Mouse (Mus musculus): ENCODE results near the gene B3gnt4. TPM values are rescaled to one million over a fixed set of nuclear protein-coding genes. Genes with fewer than 3 reads are reported as not detected.
"Not testable (repeated sequence)": the region's sequence is repeated elsewhere in the genome, so short reads cannot be mapped to it uniquely, and the experiment has no call there.

Gene B3gnt4
- polyA plus RNA-seq (2017; shearing (Covaris generic)), result 1 to 10 TPM in 1 of 2 experiments, not detected in 1; 1.4 TPM

DNA sequence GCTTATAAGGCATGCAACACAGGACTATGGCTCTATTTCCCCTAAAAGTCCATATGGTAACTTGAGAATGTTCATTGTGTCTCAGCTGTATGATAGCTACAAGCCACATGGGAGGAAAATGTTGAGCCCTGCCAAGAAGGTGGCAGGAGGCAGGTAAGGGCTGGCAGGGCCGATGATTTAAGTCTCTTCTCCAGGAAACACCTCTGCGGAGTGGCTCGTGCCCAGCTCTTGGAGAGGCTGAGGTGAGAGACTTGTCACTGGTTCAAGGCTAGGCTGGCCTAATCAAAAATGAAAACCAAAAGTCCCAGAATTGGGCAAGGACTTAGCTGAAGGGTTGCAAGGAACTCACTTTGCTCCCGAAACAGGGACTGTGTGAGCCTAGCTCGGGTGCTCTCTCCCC is at the start of gene B3gnt4:
Gene B3gnt4, plus strand, starts transcription at position 301 of the 400 bp plus-strand sequence.
- ATAC-seq, result no peak

- no peak for ATAC-seq
These were observed 48.8 kb upstream of the B3gnt4 start for GRCm38 (mm10) chr5:123461420-123461819.

DNA sequence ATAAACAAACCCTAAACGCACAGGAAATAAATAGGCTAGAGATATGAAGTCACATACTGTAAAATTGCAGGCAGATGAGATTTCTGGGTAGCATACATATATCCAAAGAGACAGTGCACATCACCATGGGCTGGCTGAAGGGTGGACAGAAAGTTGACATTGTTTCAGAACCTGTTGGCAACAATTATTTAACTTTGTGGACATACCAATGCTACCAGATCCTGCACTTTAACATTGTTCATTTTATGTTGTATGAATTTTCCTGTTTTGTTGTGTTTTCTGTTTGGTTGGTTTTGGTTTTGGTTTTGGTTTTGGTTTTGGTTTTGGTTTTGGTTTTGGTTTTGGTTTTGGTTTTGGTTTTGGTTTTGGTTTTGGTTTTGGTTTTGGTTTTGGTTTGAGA is 45.6 kb upstream of the B3gnt4 start:
- no peak for ATAC-seq

DNA sequence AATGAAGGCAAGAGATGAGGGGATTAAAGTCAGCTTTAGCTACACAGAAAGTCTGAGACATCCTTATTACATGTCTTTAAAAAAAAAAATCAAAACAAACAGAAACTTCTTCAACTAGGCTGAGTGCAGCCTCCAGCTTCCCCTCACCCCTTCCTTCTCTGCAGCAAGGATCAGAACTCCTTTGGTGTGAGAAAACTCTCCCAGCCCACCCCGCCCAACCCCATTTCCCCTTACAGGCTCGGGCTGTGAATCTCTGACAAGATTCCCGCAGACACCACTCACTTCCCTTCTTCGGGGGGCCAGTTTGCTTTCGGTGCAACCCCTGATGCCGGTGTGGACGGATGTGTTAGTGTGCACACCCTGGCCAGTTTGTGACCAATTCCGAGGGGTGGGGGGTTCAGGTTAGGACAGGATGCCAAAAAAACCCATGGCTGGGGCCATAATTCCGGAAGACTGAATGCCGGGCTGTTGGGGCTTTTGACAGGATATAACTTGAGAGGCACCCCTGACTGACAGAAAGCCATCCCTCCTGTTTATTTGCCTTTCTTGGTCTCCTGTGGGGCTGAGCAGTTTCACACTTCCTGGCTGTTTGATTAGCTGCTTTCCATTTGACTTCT is 39.4 kb upstream of the B3gnt4 start:
- ATAC-seq, result peak; percentile 92

DNA sequence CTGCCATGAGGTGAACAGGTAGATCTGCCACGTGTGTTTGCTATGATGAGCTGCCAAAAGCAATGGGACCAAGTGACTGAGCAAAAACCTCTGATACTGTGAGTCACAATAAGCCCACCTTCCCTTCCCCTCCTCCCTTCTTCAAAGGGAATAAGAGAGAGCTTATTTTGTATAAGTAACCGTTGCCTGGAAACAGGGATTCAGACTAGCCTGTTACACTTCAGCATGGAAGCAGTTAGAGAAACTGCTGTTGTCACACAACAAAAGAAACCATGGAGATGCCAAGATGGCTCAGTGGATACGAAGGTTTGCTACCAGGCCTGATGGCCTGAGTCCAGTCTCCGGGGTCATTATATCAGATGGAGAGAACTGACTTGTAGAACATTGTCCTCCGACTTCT is 36.4 kb upstream of the B3gnt4 start:
- ATAC-seq, result no peak

- ATAC-seq, result no peak
These were observed 22.4 kb upstream of the B3gnt4 start for GRCm38 (mm10) chr5:123487659-123488395.

DNA sequence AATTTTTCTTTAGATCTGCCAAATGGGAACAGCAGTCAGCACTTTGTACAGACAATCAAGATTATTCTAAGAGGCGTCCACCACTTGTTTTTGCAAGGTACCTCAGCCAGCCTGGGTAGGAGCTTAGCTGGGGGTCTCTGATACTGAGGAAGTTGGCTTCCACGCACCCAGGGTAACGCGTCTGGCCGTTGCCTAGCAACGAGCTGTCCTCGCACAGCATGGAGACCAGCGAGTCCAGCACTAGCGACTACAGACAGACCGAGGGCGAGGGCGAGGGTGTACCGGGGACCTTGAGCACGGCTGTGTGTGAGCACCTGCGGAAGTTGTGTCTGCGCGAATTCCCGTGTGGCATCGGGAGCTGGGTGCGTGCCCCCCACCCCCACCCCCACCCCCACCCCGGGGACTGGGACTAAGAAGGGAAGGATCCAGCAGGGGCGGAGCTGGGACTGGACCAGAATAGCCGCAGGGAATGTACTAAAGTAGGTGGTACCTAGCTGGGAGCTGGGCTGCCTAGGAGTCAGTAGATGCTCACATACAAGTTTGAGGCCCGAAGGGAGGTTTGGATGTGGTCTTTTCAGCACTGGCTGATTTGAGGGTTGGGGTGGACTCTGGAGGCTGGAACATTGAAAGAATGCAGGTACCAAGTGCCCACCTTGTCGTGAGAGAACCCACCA is 21.0 kb upstream of the B3gnt4 start, which contains the start of the genes Lrrc43 and Il31:
Gene Lrrc43, plus strand, starts transcription at position 194 of the 674 bp plus-strand sequence.
Gene Il31, minus strand, starts transcription at position 378 of the 674 bp plus-strand sequence.
- no peak for ATAC-seq

GRCm38 (mm10) chr5:123489935-123490334 is 20.3 kb upstream of the B3gnt4 start:
- no peak for ATAC-seq

DNA sequence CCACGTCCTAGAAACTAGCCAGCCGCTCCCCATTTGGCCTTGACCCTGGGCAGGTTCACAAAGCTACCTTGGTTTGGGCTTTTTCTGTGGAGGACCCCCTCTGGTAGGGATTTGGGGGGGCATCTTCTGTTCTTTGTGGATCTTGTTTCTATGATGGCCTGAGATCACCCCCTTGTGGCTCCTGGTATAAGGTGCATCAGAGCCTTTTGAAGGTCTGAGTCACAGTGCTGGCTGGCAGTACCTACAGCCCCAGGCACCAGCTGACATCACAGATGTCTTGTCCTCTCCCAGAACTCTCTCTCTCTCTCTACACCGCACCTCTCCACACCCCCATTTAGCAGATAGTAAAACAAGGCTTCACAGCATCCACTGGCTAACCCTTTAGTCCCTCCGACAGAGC is 10.5 kb upstream of the B3gnt4 start:
- ATAC-seq, result peak; percentile 30

DNA sequence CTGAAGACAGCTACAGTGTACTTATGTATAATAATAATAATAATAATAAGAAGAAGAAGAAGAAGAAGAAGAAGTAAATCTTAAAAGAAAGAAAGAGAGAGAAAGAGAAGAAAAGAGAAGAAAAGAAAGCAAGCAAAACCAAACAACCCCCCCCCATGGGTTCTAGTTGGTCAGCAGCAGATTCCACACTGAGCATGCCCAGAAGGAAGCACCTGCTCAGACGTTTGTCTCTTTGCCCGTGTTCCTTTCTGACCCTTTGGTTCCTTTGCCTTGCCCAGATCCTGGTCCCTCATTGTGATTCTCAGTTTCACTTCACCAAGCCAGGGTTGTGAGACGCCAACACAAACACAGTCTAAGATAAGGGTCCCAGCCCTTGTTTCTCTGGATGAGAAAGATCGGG is 8.3 kb upstream of the B3gnt4 start:
- no peak for ATAC-seq

GRCm38 (mm10) chr5:123507936-123508723 is 2.1 kb upstream of the B3gnt4 start:
- peak; percentile 81 for ATAC-seq

GRCm38 (mm10) chr5:123508921-123509320 is 1.3 kb upstream of the B3gnt4 start:
- ATAC-seq, result no peak

GRCm38 (mm10) chr5:123511426-123511825 is 1.2 kb downstream of the B3gnt4 start:
- not testable (repeated sequence) for ATAC-seq

GRCm38 (mm10) chr5:123512102-123512501 is 1.8 kb downstream of the B3gnt4 start:
- ATAC-seq, result no peak

DNA sequence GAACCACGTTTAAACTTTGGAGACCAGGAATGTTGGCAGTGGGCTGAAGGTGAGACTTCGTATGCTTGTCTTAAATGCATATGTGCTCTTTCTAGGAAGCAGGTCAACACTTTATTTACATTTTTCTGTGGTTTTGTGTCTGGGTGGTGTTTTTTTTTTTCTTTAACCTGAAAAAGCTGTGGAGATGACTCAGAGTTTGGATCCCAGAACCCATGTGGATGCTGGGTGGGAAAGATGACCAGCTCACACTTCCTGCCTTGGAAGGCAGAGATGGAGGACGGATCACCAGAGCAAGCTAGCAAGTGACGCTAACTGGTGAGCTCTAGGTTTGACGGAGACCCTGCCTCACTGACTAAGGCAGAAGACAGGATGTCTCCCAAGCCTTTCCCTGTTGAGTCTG is 4.6 kb downstream of the B3gnt4 start:
- no peak for ATAC-seq

DNA sequence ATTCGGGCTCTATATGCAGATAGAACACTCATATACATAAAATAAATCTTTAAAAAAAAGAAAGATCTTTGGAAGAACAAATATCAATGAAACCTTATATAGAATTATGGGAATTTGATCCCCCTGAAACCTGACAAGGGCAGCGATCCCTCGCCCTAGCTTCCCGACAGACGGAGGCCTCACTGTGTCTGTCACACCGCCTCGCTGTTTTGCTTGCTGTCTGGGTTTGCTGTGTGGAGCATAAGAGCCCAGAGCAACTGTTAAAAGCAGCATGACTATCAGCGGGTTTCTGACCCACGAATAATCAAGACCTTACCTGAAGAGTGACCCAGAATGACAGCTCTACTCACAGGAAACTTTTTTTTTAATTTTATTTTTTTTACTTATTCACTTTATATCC is 10.4 kb downstream of the B3gnt4 start:
- ATAC-seq, result no peak

DNA sequence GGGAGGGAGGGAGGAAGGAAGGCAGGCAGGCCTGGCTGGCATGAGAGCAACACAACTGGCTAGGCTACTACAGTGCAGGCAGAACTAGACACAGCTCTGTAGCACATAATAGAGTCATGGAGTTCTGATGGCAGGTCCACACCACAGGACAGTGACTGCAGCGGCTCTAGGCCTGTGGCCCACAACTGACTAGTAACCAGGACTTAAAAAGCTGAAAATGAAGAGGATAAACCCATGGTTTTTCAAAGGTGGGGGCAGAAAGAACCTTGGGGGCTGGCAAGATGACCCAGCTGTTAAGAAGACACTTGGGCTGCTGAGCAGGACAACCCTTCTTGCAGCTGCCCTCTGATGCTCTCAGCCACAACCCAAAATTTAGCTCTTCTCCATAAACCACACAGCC is 11.4 kb downstream of the B3gnt4 start:
- no peak for ATAC-seq

DNA sequence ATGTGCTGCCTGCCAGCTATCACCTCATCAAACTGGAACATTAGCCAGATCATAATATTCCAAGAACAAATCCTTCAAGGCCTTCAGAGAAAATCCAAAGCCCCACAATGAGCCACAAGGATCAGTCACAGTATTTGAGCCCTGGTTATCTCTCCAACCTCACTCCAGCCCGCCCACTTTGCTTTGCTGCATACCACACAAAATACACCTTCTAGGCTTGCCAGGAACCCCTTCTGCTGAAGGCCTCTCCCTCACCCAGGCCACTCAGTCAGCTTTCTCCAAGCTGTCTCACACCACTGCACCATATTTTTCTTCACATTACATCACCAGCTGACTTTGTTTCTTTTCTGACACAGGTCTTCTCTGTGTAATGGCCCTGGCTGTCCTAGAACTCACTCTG is 11.9 kb downstream of the B3gnt4 start:
- ATAC-seq, result no peak

- peak; percentile 99 for ATAC-seq
These were observed 13.6 kb downstream of the B3gnt4 start, which contains the start of gene Diablo for GRCm38 (mm10) chr5:123523692-123524392. Diablo (minus strand) TSS chr5:123524176.

- ATAC-seq, result peak; percentile 65
These were observed 14.1 kb downstream of the B3gnt4 start for GRCm38 (mm10) chr5:123524393-123524750.

- no peak for ATAC-seq
These were observed 15.0 kb downstream of the B3gnt4 start, which contains the start of gene Gm49027 for GRCm38 (mm10) chr5:123525281-123525680. Gm49027 (minus strand) TSS chr5:123525488.

DNA sequence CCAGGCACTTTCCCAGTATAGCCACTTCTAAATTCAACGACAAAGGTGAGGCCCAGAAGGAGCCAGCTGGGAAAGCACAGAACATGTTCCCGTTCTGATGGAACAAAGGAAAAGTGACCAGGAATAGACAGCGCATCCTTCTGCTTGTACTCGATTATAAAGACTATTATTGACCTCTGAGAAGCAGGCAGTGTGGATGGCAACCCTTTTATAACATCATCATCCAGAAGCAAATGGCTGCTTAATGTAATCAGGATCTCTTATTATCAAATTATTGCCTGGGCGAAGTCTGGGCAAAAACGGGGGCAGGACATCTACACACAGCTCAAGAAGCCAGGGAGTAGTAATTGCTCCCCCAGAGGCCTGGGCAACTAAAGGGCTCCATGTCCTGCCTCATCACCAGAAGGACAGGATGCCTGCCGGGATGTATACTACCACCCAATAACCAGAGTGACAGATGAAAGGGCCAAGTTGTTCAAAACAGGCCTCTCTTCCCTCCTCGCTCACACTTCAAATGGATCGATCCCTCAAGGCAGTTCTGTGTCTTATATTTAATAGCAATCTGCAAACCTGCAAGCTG is 15.7 kb downstream of the B3gnt4 start:
- no peak for ATAC-seq

All from CD4-positive, CD25-positive, alpha-beta regulatory T cell, adult 4 months (primary cell).